Mouse (Mus musculus) urinary bladder, adult 2 months (tissue): ENCODE measurements around the gene Tenm4. TPM values are rescaled to one million over a fixed set of nuclear protein-coding genes. Genes with fewer than 3 reads are reported as not detected.

ENCODE experiments used
- DNase-seq: peaks from one replicate; pipeline ENCODE4 v3.0.0; 2022; ENCODE audit warnings: low spot score
- polyA plus RNA-seq: library from polyadenylated mRNA; depleted of rRNA; stranded (reverse); fragments of >200 nt; gene quantifications from 2 replicates; pipeline ENCODE4 v1.2.3, GENCODE M21; 2012

The Tenm4 gene
- polyA plus RNA-seq, 1 experiment, result 0.65 TPM

- no peak for DNase-seq
Observed at GRCm38 (mm10) chr7:96768718-96769117, 597.7 kb downstream of the Tenm4 start.

- no peak for DNase-seq
Observed at GRCm38 (mm10) chr7:96769784-96770183, 598.7 kb downstream of the Tenm4 start.

- no peak for DNase-seq
Observed at GRCm38 (mm10) chr7:96772966-96773365, 601.9 kb downstream of the Tenm4 start.

GRCm38 (mm10) chr7:96773585-96774225 lies 602.7 kb downstream of the Tenm4 start:
- no peak for DNase-seq

GRCm38 (mm10) chr7:96775080-96775486 lies 604.0 kb downstream of the Tenm4 start:
- no peak for DNase-seq

GRCm38 (mm10) chr7:96777938-96778600 lies 607.0 kb downstream of the Tenm4 start:
- DNase-seq, result no peak

- DNase-seq, result no peak
Observed at GRCm38 (mm10) chr7:96778601-96778969, 607.5 kb downstream of the Tenm4 start.

- no peak for DNase-seq
Observed at GRCm38 (mm10) chr7:96780556-96780955, 609.5 kb downstream of the Tenm4 start.

GRCm38 (mm10) chr7:96781068-96781467 lies 610.0 kb downstream of the Tenm4 start:
- DNase-seq, result no peak

- DNase-seq, result no peak
Observed at GRCm38 (mm10) chr7:96782686-96783085, 611.6 kb downstream of the Tenm4 start.

- no peak for DNase-seq
Observed at GRCm38 (mm10) chr7:96785808-96786207, 614.8 kb downstream of the Tenm4 start.

GRCm38 (mm10) chr7:96786262-96787044 lies 615.4 kb downstream of the Tenm4 start:
- DNase-seq, result no peak

GRCm38 (mm10) chr7:96788135-96788534 lies 617.1 kb downstream of the Tenm4 start:
- DNase-seq, result no peak

GRCm38 (mm10) chr7:96790326-96790725 lies 619.3 kb downstream of the Tenm4 start:
- no peak for DNase-seq

GRCm38 (mm10) chr7:96792456-96793229 lies 621.6 kb downstream of the Tenm4 start:
- no peak for DNase-seq

- DNase-seq, result no peak
Observed at GRCm38 (mm10) chr7:96796033-96796741, 625.1 kb downstream of the Tenm4 start.

- DNase-seq, result no peak
Observed at GRCm38 (mm10) chr7:96796788-96797485, 625.9 kb downstream of the Tenm4 start.

- no peak for DNase-seq
Observed at GRCm38 (mm10) chr7:96797716-96798332, 626.8 kb downstream of the Tenm4 start.

- DNase-seq, result no peak
Observed at GRCm38 (mm10) chr7:96799816-96800215, 628.8 kb downstream of the Tenm4 start.

- DNase-seq, result no peak
Observed at GRCm38 (mm10) chr7:96801368-96801767, 630.3 kb downstream of the Tenm4 start.
